In the genomic region with DNA sequence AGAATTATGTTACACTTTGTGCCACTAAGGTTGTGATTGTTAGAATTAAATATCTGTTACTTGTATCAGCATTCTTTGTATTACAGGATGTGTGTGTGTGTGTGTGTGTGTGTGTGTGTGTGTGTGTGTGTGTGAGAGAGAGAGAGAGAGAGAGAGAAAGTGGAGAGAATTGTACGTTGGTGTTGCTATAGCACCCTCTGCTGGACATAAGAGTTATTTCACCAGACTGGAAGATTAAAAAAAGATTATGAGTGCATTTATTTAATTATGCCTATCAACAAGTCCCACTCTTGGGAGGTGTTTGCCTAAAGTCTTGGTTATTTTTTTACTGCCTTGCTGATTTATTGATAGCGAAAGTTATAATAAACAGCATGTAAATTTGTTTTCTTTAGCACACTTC, we compare ENCODE assay signal across 13 mouse cellular contexts.
A peak's percentile ranks its signal among the peaks of the same experiment; 100 is the strongest.
DNase-seq lines count a peak whose midpoint lies in the region; ATAC-seq and TF ChIP-seq lines count a peak whose summit lies in the region.
"Had no signal": no experiment of that assay in that cellular context is flagged by ENCODE, and none has a peak within 500 bp of the region (broad histone marks: within the 10 kb centered on the region; RNA-seq: fewer than 3 reads in every experiment).

No protein-coding gene starts in this region.

- no peak overlapping the region for H3K4me2 ChIP-seq in heart, postnatal 0 days (ENCODE audit: low read depth, low read length)
- no peak overlapping the region for H3K4me2 ChIP-seq in midbrain, postnatal 0 days (ENCODE audit: low read depth, low read length, poor library complexity, severe bottlenecking)
- no peak overlapping the region for H3K4me2 ChIP-seq in midbrain, embryonic 16.5 days (ENCODE audit: low read length)
- H3K4me2 ChIP-seq in neural tube, embryonic 15.5 days = no peak overlapping the region
- H3K4me2 ChIP-seq in heart, embryonic 11.5 days = no peak overlapping the region

- no peak for TF ChIP-seq EP300 in heart, postnatal 0 days (IDR thresholded peaks at IDR 0.05; ENCODE audit: low read depth)

- no peak overlapping the region for H3K4me3 ChIP-seq in heart, postnatal 0 days (ENCODE audit: low read depth, low read length)
- no peak overlapping the region for H3K4me3 ChIP-seq in midbrain, postnatal 0 days (ENCODE audit: low read depth, low read length)
- no peak overlapping the region for H3K4me3 ChIP-seq in midbrain, embryonic 16.5 days (ENCODE audit: low read depth, low read length)
- no peak overlapping the region for H3K4me3 ChIP-seq in embryonic facial prominence, embryonic 10.5 days
- no peak overlapping the region for H3K4me3 ChIP-seq in neural tube, embryonic 15.5 days (replicated peaks)
- no peak overlapping the region for H3K4me3 ChIP-seq in heart, embryonic 11.5 days (ENCODE audit: low read depth, low read length)

- H3K9ac ChIP-seq in heart, postnatal 0 days (replicated peaks; ENCODE audit: low read depth, low read length) = no peak overlapping the region
- H3K9ac ChIP-seq in midbrain, postnatal 0 days (replicated peaks; ENCODE audit: low read length, poor library complexity, severe bottlenecking) = no peak overlapping the region
- no peak overlapping the region for H3K9ac ChIP-seq in midbrain, embryonic 16.5 days (ENCODE audit: low read depth, low read length)
- H3K9ac ChIP-seq in neural tube, embryonic 15.5 days (replicated peaks) = no peak overlapping the region
- no peak overlapping the region for H3K9ac ChIP-seq in heart, embryonic 11.5 days (ENCODE audit: low read depth, low read length)

- WGBS in heart, postnatal 0 days = 13% methylated on average over 2 of the region's 2 CpGs
- WGBS in midbrain, postnatal 0 days = 18% methylated on average over 2 of the region's 2 CpGs
- 31% methylated on average over 2 of the region's 2 CpGs for WGBS in midbrain, embryonic 16.5 days
- WGBS in embryonic facial prominence, embryonic 10.5 days = 20% methylated on average over 2 of the region's 2 CpGs
- WGBS in neural tube, embryonic 15.5 days = 23% methylated on average over 2 of the region's 2 CpGs
- 22% methylated on average over 2 of the region's 2 CpGs for WGBS in heart, embryonic 11.5 days (ENCODE audit: insufficient replicate concordance)

- H3K36me3 ChIP-seq in heart, postnatal 0 days (replicated peaks; ENCODE audit: control insufficient read depth, insufficient read depth, low read length) = no peaks in the 10 kb centered on the region
- H3K36me3 ChIP-seq in midbrain, postnatal 0 days (ENCODE audit: insufficient read depth, low read length) = no peaks in the 10 kb centered on the region
- no peaks in the 10 kb centered on the region for H3K36me3 ChIP-seq in midbrain, embryonic 16.5 days (ENCODE audit: control insufficient read depth, insufficient read depth, low read length)
- no peaks in the 10 kb centered on the region for H3K36me3 ChIP-seq in embryonic facial prominence, embryonic 10.5 days (replicated peaks)
- H3K36me3 ChIP-seq in neural tube, embryonic 15.5 days = no peaks in the 10 kb centered on the region
- no peaks in the 10 kb centered on the region for H3K36me3 ChIP-seq in heart, embryonic 11.5 days (ENCODE audit: control insufficient read depth, insufficient read depth, low read length)

- no peaks in the 10 kb centered on the region for H3K27me3 ChIP-seq in heart, postnatal 0 days (ENCODE audit: control insufficient read depth, insufficient read depth, low read length)
- no peaks in the 10 kb centered on the region for H3K27me3 ChIP-seq in midbrain, postnatal 0 days (ENCODE audit: insufficient read depth, low read length)
- no peaks in the 10 kb centered on the region for H3K27me3 ChIP-seq in midbrain, embryonic 16.5 days (ENCODE audit: control insufficient read depth, insufficient read depth, low read depth, low read length)
- no peaks in the 10 kb centered on the region for H3K27me3 ChIP-seq in embryonic facial prominence, embryonic 10.5 days (replicated peaks; ENCODE audit: low read depth, poor library complexity, severe bottlenecking)
- H3K27me3 ChIP-seq in neural tube, embryonic 15.5 days (replicated peaks) = no peaks in the 10 kb centered on the region
- no peaks in the 10 kb centered on the region for H3K27me3 ChIP-seq in heart, embryonic 11.5 days (ENCODE audit: control insufficient read depth, insufficient read depth, low read length)

- H3K9me3 ChIP-seq in heart, postnatal 0 days (replicated peaks; ENCODE audit: control insufficient read depth, low read length) = no peaks in the 10 kb centered on the region
- H3K9me3 ChIP-seq in midbrain, postnatal 0 days (ENCODE audit: low read length) = no peaks in the 10 kb centered on the region
- no peaks in the 10 kb centered on the region for H3K9me3 ChIP-seq in midbrain, embryonic 16.5 days (replicated peaks; ENCODE audit: control insufficient read depth, low read length, poor library complexity, severe bottlenecking)
- H3K9me3 ChIP-seq in embryonic facial prominence, embryonic 10.5 days = no peaks in the 10 kb centered on the region
- H3K9me3 ChIP-seq in neural tube, embryonic 15.5 days (replicated peaks) = no peaks in the 10 kb centered on the region
- no peaks in the 10 kb centered on the region for H3K9me3 ChIP-seq in heart, embryonic 11.5 days (replicated peaks; ENCODE audit: control insufficient read depth, low read length)

- TF ChIP-seq CTCF in heart, postnatal 0 days (IDR thresholded peaks at IDR 0.05; ENCODE audit: low read depth) = peak; percentile 60
- TF ChIP-seq CTCF in midbrain, postnatal 0 days (IDR thresholded peaks at IDR 0.05) = peak; percentile 76

- no peak overlapping the region for H3K27ac ChIP-seq in heart, postnatal 0 days (ENCODE audit: low read depth)
- no peak overlapping the region for H3K27ac ChIP-seq in midbrain, postnatal 0 days (ENCODE audit: low read depth, low read length)
- H3K27ac ChIP-seq in midbrain, embryonic 16.5 days (ENCODE audit: low read length) = no peak overlapping the region
- no peak overlapping the region for H3K27ac ChIP-seq in embryonic facial prominence, embryonic 10.5 days (replicated peaks)
- H3K27ac ChIP-seq in neural tube, embryonic 15.5 days (replicated peaks) = no peak overlapping the region
- no peak overlapping the region for H3K27ac ChIP-seq in heart, embryonic 11.5 days (ENCODE audit: low read depth, low read length)

- ATAC-seq in heart, postnatal 0 days (ENCODE audit: insufficient read depth, low read depth) = no peak
- no peak for ATAC-seq in midbrain, postnatal 0 days (ENCODE audit: low FRiP score)
- no peak for ATAC-seq in midbrain, embryonic 16.5 days
- ATAC-seq in neural tube, embryonic 15.5 days (ENCODE audit: low FRiP score) = no peak
- ATAC-seq in heart, embryonic 11.5 days (replicated peaks; ENCODE audit: insufficient number of reproducible peaks, low FRiP score, low TSS enrichment) = no peak

- DNase-seq in heart, postnatal 0 days (ENCODE audit: low spot score) = peak; percentile 50
- DNase-seq in heart, adult 18-20 months = no peak
- peak; percentile 55 for DNase-seq in midbrain, postnatal 0 days (ENCODE audit: low spot score)
- peak; percentile 10 for DNase-seq in embryonic facial prominence, embryonic 10.5 days (ENCODE audit: low spot score)
- DNase-seq in right cerebral cortex, postnatal 10 days (ENCODE audit: low spot score in 2 of 2) = no peak
- DNase-seq: cerebellum, adult 9-11 months; gastrocnemius, postnatal 14 days; kidney, adult 11 months; lung, adult 18-20 months; thymus, postnatal 36 days had no signal

- no peaks in the 10 kb centered on the region for H3K4me1 ChIP-seq in heart, postnatal 0 days (ENCODE audit: control insufficient read depth, insufficient read depth)
- no peaks in the 10 kb centered on the region for H3K4me1 ChIP-seq in midbrain, postnatal 0 days (ENCODE audit: insufficient read depth, low read length)
- no peaks in the 10 kb centered on the region for H3K4me1 ChIP-seq in midbrain, embryonic 16.5 days (ENCODE audit: control insufficient read depth, insufficient read depth, low read length)
- H3K4me1 ChIP-seq in embryonic facial prominence, embryonic 10.5 days = no peaks in the 10 kb centered on the region
- no peaks in the 10 kb centered on the region for H3K4me1 ChIP-seq in neural tube, embryonic 15.5 days
- no peaks in the 10 kb centered on the region for H3K4me1 ChIP-seq in heart, embryonic 11.5 days (ENCODE audit: control insufficient read depth, insufficient read depth, low read length)

Comparison
In these comparisons a context has a peak if more than half of its experiments do, and no peak if none do; other contexts are left out.
1. DNase-seq: peak in heart, postnatal 0 days (single experiment), midbrain, postnatal 0 days (single experiment) and embryonic facial prominence, embryonic 10.5 days (single experiment); none in heart, adult 18-20 months (0 of 2) and right cerebral cortex, postnatal 10 days (0 of 2).